Mouse (Mus musculus): ENCODE results near the gene Acsm2. TPM values are rescaled to one million over a fixed set of nuclear protein-coding genes. Genes with fewer than 3 reads are reported as not detected.

Gene Acsm2
- polyA plus RNA-seq, 1 experiment from 2014 or later = 114 TPM

DNA sequence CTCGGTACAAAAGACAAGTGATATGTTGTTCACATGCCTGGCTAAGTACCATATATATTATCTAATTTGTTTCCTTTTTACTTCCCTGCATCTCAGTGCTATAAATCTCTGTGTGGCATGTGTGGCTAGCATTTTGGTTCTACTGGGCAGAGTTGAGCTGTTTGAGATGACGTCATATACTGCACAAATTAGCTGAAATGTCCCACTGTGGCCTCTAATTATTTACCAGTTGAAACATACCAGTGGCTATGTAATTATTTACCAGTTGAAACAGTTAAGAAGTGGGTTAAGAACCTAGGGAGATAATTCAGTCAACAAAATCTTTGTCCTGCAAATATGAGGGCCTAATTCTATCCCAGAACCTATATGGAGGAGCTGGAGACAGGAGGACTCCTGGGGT is 26.6 kb upstream of the Acsm2 start:
- Histone ChIP-seq H3K27ac (no peak overlapping the region), H3K4me3 (replicated peaks; ENCODE audit: low read depth, low read length) (no peak overlapping the region), H3K9me3 (replicated peaks; ENCODE audit: low read length) (no peaks in the 10 kb centered on the region), H3K36me3 (ENCODE audit: insufficient read depth, low read length) (no peaks in the 10 kb centered on the region), H3K4me1 (replicated peaks; ENCODE audit: insufficient read depth, low read length) (no peaks in the 10 kb centered on the region; the same call in 1 of the 2 replicates), H3K9ac (ENCODE audit: low read depth, low read length) (no peak overlapping the region), H3K27me3 (ENCODE audit: insufficient read depth, low read length) (no peaks in the 10 kb centered on the region), H3K4me2 (ENCODE audit: low read length) (no peak overlapping the region)
- WGBS = 28% methylated on average over 2 of the region's 2 CpGs
- no peak for DNase-seq (ENCODE audit: low spot score)
- no peak for TF ChIP-seq CTCF (IDR thresholded peaks at IDR 0.05; ENCODE audit: low read depth)
- ATAC-seq (replicated peaks; ENCODE audit: low FRiP score, low read depth) = peak; percentile 56; the same call in 1 of the 2 replicates

GRCm38 (mm10) chr7:119528617-119529016 is 25.5 kb upstream of the Acsm2 start:
- Histone ChIP-seq H3K4me2 (ENCODE audit: low read length) (no peak overlapping the region), H3K36me3 (ENCODE audit: insufficient read depth, low read length) (no peaks in the 10 kb centered on the region), H3K9ac (ENCODE audit: low read depth, low read length) (no peak overlapping the region), H3K4me3 (replicated peaks; ENCODE audit: low read depth, low read length) (no peak overlapping the region), H3K4me1 (replicated peaks; ENCODE audit: insufficient read depth, low read length) (no peaks in the 10 kb centered on the region; the same call in 1 of the 2 replicates), H3K27me3 (ENCODE audit: insufficient read depth, low read length) (no peaks in the 10 kb centered on the region), H3K9me3 (replicated peaks; ENCODE audit: low read length) (no peaks in the 10 kb centered on the region), H3K27ac (no peak overlapping the region)
- TF ChIP-seq CTCF (IDR thresholded peaks at IDR 0.05; ENCODE audit: low read depth) = no peak
- DNase-seq (ENCODE audit: low spot score) (no peak), ATAC-seq (replicated peaks; ENCODE audit: low FRiP score, low read depth) (no peak)
- WGBS = 69% methylated on average over 7 of the region's 7 CpGs

GRCm38 (mm10) chr7:119532924-119533323 is 21.2 kb upstream of the Acsm2 start:
- WGBS = 41% methylated on average over 1 of the region's 1 CpGs
- H3K27ac ChIP-seq = no peak overlapping the region
- no peak for DNase-seq (ENCODE audit: low spot score)
- no peaks in the 10 kb centered on the region for H3K36me3 ChIP-seq (ENCODE audit: insufficient read depth, low read length)
- H3K4me1 ChIP-seq (replicated peaks; ENCODE audit: insufficient read depth, low read length) = no peaks in the 10 kb centered on the region; the same call in 1 of the 2 replicates
- no peak overlapping the region for H3K4me2 ChIP-seq (ENCODE audit: low read length)
- no peak for TF ChIP-seq CTCF (IDR thresholded peaks at IDR 0.05; ENCODE audit: low read depth)
- H3K4me3 ChIP-seq (replicated peaks; ENCODE audit: low read depth, low read length) = no peak overlapping the region
- no peak overlapping the region for H3K9ac ChIP-seq (ENCODE audit: low read depth, low read length)
- no peak for ATAC-seq (replicated peaks; ENCODE audit: low FRiP score, low read depth)
- H3K9me3 ChIP-seq (replicated peaks; ENCODE audit: low read length) = no peaks in the 10 kb centered on the region
- no peaks in the 10 kb centered on the region for H3K27me3 ChIP-seq (ENCODE audit: insufficient read depth, low read length)

DNA sequence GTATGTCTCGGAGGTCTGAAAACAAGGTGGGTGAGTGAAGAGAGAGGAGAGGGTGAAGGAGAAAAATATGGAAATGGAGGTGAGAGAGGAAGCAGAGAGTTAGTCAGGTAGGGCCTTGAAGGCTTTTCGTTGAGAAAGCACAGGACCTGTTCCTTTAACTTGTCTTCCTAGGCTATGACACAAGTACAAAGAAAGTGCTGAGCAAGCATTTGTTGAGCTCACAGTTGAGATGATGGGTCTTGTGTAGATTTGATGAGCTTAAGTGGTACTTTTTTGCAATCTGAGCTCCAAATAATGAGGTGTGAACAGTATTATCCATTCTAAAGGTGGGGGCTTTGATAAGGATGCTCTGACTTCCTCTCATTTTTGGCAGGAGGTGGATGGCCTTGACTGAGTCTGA is 19.8 kb upstream of the Acsm2 start:
- Histone ChIP-seq H3K27ac (no peak overlapping the region), H3K4me1 (replicated peaks; ENCODE audit: insufficient read depth, low read length) (no peaks in the 10 kb centered on the region), H3K4me3 (replicated peaks; ENCODE audit: low read depth, low read length) (no peak overlapping the region), H3K27me3 (ENCODE audit: insufficient read depth, low read length) (no peaks in the 10 kb centered on the region), H3K9me3 (replicated peaks; ENCODE audit: low read length) (no peaks in the 10 kb centered on the region), H3K4me2 (ENCODE audit: low read length) (no peak overlapping the region), H3K36me3 (ENCODE audit: insufficient read depth, low read length) (no peaks in the 10 kb centered on the region), H3K9ac (ENCODE audit: low read depth, low read length) (no peak overlapping the region)
- ATAC-seq (replicated peaks; ENCODE audit: low FRiP score, low read depth) = no peak
- TF ChIP-seq CTCF (IDR thresholded peaks at IDR 0.05; ENCODE audit: low read depth) = no peak
- 87% methylated on average over 2 of the region's 2 CpGs for WGBS
- no peak for DNase-seq (ENCODE audit: low spot score)

- no peak overlapping the region for H3K27ac ChIP-seq
- no peaks in the 10 kb centered on the region for H3K27me3 ChIP-seq (ENCODE audit: insufficient read depth, low read length)
- 62% methylated on average over 2 of the region's 2 CpGs for WGBS
- ATAC-seq (replicated peaks; ENCODE audit: low FRiP score, low read depth) (no peak), DNase-seq (ENCODE audit: low spot score) (no peak)
- no peaks in the 10 kb centered on the region for H3K4me1 ChIP-seq (replicated peaks; ENCODE audit: insufficient read depth, low read length)
- H3K9me3 ChIP-seq (replicated peaks; ENCODE audit: low read length) = no peaks in the 10 kb centered on the region
- H3K9ac ChIP-seq (ENCODE audit: low read depth, low read length) = no peak overlapping the region
- H3K4me2 ChIP-seq (ENCODE audit: low read length) = no peak overlapping the region
- H3K36me3 ChIP-seq (ENCODE audit: insufficient read depth, low read length) = no peaks in the 10 kb centered on the region
- no peak overlapping the region for H3K4me3 ChIP-seq (replicated peaks; ENCODE audit: low read depth, low read length)
- no peak for TF ChIP-seq CTCF (IDR thresholded peaks at IDR 0.05; ENCODE audit: low read depth)
These were observed 11.7 kb upstream of the Acsm2 start for GRCm38 (mm10) chr7:119542445-119542844.

- DNase-seq (ENCODE audit: low spot score) = no peak
- Histone ChIP-seq H3K27me3 (ENCODE audit: insufficient read depth, low read length) (no peaks in the 10 kb centered on the region), H3K9ac (ENCODE audit: low read depth, low read length) (no peak overlapping the region), H3K9me3 (replicated peaks; ENCODE audit: low read length) (no peaks in the 10 kb centered on the region), H3K36me3 (ENCODE audit: insufficient read depth, low read length) (no peaks in the 10 kb centered on the region), H3K27ac (no peak overlapping the region), H3K4me1 (replicated peaks; ENCODE audit: insufficient read depth, low read length) (no peaks in the 10 kb centered on the region), H3K4me3 (replicated peaks; ENCODE audit: low read depth, low read length) (no peak overlapping the region), H3K4me2 (ENCODE audit: low read length) (no peak overlapping the region)
- ATAC-seq (replicated peaks; ENCODE audit: low FRiP score, low read depth) = no peak
- no peak for TF ChIP-seq CTCF (IDR thresholded peaks at IDR 0.05; ENCODE audit: low read depth)
These were observed 8.6 kb upstream of the Acsm2 start for GRCm38 (mm10) chr7:119545572-119545971.

All from kidney, postnatal 0 days (tissue).